Mouse (Mus musculus) bone marrow macrophage, adult 2 months (primary cell): ENCODE measurements around the gene Gm20388.

Source experiments
- CTCF ChIP-seq: IDR thresholded peaks from 2 replicates; pipeline ENCODE4 v1.5.1; 2012; ENCODE audit warnings: low read depth, mild to moderate bottlenecking, low read length, moderate library complexity
- POLR2A ChIP-seq: IDR thresholded peaks from 2 replicates; pipeline ENCODE4 v1.6.1; 2012; ENCODE audit warnings: mild to moderate bottlenecking, low read depth, low read length, borderline replicate concordance

- TF ChIP-seq POLR2A (no peak), CTCF (no peak)
These were observed 3933.7 kb downstream of the Gm20388 start for GRCm38 (mm10) chr8:123844341-123844740.
